Mouse (Mus musculus) spleen, postnatal 4 days (tissue): ENCODE data around the gene Slc25a13.

Experiments used
- DNase-seq, 2 experiments: peaks; one replicate each; pipeline ENCODE4 v3.0.0; 2022; ENCODE audit warnings: low spot score in 2 of 2

The Slc25a13 gene

DNA sequence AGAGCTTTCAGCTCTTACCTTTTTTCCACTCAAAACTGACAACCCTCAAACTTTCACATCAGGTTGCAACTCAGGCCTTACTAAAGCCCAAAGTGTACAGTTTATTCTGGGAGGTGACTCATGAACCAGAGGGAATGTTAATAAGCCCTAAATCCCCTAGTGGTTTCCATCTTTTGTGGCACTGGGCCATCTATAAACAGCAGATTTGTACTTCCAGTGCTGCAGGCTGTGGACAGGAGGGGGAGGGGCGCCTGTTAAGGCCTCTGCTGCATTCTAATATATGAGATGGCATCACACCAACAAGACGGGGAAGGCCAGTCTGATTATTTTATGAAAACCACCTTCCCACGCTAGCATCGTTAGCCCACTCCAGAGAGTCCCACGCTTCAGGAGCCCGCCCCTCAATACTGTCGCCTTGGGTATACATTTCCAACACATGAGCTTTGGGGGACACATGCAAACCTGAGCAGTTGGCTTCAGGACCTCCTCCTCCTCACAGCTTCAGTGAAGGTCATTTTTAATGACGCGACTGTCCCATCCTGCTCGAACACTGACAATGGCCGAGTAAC lies 48.3 kb downstream of the Slc25a13 start:
- DNase-seq, result no peak

DNA sequence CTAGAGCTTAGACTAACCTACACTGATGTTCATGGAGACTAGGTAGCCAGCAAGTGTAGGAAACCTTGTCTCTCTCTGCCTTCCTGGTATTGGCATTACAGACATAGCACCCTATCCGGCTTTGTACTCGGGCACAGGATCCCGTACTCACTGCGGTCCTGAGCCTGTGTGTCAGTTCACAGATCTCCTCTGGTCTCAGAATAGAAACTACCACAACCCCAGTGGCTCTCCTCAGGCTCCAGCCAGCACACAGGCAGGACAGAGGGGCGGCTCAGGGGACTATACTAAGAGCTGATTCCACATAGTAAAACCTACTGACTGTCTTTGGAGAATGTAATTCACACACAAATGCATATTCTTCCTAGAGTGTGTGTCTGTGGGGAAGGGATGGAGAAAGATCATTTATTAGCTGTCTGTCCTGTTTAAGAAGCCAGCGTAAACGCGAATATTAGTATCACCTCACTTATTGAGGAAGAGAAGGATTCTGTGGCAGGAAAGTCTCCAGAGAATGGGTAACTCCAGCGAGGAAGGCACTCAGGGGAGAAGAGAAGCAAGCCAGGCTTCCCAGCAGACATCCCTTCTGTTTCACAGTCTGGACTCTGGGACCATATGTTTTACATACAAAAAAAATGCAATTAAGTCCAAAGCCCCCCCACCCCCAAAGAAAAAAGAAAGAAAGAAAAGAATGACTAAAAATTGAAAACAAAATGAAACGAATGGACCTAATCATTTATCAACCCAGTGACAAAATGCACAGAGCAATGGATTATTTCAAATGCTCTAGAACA lies 49.4 kb downstream of the Slc25a13 start:
- no peak for DNase-seq

DNA sequence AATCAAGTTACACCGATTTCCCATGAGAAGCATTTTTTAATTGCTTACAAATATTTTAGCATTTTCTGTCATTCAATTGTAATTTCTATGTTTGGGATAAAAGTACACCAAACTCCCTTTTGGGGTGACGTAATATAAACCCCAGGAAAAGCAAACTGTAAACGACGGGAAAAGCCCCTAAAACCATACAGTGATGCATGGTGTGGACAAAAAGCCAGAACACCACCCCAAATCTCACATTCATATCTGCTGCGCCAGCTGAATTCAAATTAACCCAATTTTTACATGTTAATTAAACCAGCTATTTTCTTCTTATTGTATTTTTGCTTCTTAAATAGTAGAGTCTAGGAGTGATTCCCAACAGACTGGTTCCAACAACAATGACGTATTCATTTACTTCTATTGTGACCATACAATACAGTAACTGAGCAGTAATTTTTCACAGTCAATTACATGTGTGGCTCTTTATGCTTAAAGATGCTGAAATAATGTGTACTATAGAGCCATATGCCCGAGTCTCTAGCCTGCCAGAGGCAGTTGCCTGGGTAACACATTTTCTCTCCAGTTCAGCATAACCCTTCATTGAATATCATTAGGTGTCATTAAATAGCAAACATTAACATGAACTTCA lies 53.9 kb downstream of the Slc25a13 start:
- DNase-seq, result no peak

DNA sequence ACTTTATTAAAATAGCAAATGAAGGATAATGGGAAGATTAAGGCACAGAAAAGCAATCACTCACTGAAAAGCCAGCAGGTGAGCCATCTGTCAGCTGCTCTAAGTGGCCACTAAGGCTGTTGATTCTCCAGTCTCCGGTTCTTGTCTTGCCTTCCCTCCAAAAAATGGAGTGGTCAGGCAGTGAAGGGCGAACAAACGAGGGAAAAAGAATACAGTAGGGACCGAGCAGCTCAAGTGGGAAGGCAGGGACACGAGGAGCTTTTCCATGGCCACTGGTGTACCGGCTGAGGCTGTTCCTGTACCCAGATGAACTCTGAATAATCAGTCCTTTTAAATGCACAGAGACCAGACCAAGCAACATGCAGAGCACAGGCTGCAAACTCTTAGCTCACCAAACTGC lies 54.8 kb downstream of the Slc25a13 start:
- no peak for DNase-seq

DNA sequence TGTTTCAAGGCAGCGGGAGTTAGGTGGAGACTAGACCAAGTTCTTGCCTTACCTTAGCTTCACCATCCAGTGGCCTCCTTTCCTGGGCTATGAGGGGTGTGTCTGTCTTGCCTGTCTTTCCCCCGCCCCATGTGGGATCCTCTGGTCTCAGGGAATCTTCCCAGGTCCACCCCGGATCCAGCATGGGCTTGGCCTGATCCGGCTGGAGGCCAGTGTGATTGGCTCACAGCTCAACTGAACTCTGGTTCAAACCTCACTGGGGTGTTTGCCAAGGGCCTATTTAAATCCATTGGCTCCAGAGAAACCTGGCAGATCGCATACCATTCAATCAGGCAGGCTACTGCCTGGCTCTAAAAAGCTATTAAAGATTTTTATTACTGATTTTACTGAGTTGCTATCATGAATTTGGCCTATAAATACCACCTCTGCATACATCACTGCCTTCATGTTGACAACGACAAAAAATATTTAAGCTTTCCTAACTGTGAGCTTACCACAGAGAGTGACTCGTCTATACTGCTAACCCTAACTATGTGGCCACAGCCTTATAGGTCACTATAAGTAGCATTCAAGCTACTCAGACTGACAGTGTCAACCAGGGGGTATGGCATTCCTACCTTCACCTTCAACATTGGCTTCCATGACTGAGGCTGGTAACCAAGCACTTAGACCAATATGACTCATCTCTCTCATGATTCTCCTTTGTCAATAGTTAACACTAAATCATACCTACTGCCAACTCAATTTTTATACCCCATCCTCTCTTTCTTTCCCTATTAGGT lies 56.1 kb downstream of the Slc25a13 start:
- no peak for DNase-seq

DNA sequence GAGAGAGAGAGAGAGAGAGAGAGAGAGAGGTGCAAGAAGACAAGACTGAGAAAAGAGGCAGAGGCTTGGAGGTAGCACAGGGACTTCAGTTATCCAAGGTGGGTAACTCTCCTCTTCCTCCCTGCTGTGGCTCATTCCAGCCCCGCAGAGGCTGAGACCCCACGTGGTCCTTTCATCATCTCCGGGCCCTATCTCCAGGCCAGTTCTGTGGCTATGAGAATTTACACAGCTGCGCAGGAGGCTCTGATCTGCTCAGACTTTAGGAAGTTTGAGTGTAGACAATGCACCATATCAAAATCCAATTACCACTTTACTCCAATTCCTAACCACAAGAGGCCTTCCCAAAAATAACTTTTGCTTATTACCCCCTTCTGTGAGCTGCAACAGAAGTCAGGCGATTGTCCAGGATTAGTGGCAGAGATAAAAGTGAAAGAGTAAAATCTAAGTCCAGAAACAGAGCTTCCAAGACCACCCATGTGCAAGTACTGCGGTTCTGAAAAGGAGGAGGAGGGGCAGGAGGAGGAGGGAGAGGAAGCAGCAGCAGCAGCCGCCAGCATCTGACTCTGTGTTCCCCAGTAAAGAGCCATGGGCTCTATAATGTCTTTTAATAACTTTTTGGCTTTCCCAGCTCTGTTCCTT lies 57.6 kb downstream of the Slc25a13 start:
- DNase-seq, result no peak

DNA sequence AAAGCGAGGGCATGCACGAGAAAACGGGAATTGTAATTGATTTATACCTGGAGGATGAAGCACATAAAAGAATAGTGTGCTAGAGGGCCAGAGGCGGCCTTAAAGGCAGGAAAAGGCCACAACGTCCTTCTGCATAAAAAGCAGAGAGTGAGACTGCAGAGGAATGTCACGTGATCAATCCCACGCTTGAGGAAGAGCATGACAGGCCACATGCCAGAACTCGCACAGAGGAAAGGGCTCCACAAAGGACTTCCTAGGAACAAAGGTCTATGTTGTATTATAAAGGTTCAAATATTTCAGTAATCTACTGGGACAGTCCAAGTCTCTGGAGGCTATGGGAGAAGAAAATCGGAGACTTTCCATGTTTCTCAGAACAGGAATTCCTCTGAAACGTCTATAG lies 63.5 kb downstream of the Slc25a13 start:
- DNase-seq, result no peak

DNA sequence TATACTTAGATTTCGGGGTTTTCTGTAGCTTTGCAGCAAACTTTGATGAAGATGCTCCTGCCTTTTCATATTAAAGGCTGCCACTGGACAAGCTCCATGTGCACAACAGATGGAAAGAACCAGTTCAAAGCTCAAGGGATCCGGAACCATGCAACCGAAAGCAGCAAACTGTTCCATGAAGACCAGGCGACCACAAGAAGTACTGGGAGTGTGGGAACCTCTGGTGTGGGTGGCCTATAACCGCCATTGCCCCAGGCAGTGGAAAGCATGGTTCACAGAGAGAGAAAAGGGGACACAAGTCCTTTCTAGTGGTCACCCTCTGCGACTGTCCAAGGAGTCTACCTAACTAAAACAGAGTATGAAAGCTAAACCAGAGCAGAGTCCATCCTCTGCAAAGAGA lies 66.2 kb downstream of the Slc25a13 start:
- DNase-seq, result no peak

DNA sequence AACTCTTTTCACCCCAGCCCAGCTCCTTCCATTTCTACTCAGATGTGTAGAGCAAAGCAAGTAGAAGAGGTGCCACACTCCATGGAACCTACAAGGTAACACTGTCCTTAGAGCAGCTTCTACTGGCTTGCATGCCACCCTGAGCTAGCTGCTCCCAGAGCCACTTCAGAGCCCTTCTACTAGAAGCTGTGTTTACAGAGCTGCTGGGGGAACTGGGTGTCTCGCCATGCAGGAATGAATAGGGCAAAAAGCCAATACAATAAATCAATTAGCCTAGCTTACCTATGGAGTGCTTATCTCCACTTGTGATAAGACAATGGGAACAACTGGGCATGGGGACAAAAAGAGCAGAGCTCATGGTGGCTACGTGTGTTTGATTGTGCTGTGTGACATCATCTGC lies 67.2 kb downstream of the Slc25a13 start:
- DNase-seq, result no peak

DNA sequence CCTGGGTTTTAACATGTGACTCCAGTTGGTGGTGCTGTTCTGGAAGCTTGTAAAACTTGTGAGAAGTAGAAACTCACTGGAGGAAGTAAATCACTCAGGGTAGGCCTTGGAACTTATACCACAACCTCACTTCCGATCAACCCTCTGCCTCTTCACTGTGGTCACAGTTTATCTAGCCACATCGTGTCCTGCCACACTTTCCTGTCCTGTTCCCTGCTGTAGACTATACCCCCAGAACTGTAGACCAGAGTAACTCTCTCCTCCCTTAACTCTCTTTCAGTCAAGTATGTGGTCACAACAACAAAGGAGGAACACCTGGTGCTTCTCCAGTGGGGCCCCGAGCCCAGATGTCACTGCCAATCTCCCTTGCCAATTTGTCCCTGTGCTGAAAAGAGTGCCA lies 67.6 kb downstream of the Slc25a13 start:
- DNase-seq, result no peak

DNA sequence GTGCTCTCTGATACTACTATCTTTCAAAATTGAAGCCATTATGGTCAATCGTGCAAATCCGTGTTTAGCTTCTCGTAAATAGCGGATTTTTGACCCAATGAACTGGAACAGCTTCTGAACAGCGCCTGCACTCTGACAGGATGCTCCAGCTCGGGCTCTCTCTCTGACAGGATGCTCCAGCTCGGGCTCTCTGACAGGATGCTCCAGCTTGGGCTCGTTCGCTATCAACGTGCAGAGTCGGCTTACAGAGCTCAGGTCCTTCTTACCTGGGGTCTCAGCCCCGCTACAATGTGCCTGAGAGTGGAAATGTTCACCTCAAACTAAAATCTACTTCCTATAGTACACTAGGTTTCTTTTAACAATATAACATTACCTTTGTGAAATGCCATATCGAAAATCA lies 71.6 kb downstream of the Slc25a13 start:
- DNase-seq, result no peak

DNA sequence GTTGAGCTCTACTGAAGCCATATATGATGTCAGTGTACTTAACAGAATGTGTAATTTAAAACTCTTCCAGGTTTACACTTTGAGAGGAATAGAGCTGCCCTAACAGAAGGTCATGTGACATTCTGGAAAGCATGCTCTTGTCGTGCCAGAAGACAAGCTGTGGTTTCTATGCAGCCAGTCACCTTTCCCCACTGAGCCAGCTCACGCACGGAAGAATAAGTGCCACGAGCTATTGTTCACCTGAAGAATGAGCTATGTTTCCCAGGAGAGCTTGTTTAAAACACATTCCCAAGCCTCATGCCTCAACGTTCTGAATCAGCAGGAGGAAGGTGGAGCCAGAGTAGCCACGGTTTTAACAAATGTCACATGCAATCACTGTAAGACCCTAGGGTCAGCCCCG lies 73.4 kb downstream of the Slc25a13 start:
- DNase-seq, result no peak

DNA sequence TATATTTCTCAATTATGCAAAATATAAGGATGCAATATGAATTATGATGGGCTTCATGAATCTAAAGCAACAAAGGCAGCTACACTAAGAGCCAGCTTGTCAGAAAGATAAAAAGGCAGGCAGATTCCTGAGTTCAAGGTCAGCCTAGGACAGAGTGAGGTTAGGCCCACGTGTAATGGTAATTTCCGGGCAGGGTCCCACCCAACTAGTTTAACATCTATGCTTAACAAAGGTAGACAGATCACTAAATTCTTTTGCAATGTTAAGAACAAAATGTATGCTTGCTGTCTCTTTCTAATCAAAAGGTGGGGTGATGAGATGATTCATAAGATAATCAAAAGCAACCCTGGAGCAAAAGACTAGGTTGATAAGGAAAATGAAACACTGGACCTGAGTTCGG lies 76.6 kb downstream of the Slc25a13 start:
- no peak for DNase-seq

DNA sequence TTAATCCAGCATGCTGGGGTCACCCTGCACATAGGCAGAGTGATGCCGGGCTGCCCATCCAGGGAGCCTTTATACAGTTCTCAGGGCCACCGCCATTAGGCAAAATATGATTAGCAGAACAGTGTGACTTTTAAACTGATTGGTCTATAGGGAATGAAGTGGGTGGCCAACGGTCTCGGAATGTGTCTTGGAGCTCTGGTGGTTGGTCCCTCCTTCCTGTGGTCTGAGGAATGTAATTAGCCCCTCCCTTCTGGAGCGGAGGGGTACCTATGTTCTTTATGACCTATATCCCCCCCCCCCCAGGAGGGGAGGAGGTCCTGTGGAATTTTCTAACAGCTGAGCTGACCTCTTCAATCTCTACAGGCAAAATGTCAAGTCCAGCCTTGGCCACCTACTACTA lies 77.9 kb downstream of the Slc25a13 start:
- no peak for DNase-seq

DNA sequence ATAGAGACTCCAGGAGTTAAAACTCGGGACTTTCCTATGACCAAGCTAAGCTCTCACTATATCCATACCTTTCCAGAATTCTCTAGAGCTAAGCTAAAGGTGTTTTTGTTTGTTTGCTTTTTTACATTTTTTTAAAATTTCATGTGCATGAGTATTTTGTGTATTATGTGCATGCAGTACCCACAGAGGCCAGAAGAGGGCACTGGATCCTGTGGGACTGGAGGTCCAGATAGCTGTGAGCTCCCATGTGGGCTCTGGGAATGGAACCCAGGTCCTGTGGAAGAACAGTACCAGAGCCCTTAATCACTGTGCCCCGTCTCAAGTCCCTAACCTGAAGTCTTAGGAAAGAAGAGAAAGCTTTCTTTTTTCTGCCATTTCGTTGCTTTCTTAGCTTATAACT lies 80.2 kb downstream of the Slc25a13 start:
- no peak for DNase-seq

DNA sequence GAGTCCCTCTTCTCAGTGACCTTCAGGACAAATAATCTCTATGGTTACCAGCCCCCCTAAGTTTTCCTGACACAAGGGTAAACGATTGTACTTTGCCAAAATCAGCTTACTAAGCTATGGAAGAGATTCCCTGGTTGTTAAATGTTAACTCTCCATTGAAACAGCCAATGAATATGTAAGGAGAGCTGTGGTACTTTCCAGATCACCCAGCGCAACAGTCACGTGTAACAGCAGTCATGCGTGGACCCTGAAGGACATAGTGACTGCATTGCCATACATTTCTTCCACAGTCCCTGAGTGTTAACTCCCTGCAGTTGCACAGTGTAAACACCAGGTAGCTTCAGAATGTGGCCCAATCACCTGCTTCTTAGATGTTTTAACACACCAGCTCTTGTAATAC lies 82.0 kb downstream of the Slc25a13 start:
- no peak for DNase-seq

DNA sequence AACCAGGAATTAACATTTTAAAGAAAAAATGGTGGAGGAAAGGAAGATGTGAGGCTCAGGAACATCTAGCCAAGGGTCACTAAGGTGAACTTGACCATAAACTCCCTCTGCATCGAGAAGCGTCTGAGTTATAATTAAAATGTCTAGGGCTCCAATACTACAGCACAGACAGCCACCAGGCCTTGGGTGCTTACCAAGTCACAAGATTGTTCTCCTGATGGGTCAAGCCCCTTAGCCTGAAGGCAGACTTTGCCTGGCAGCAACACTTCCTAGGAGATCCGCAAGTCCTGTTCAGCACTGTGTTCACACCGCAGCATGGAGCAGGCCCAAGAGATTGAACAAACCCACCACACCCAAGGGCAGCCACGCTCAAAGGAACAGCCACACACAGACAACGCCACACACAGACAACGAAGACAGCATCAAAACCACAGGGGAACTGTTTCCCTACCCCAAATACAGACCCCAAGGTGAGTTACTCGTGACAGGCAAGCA lies 83.4 kb downstream of the Slc25a13 start:
- no peak for DNase-seq

DNA sequence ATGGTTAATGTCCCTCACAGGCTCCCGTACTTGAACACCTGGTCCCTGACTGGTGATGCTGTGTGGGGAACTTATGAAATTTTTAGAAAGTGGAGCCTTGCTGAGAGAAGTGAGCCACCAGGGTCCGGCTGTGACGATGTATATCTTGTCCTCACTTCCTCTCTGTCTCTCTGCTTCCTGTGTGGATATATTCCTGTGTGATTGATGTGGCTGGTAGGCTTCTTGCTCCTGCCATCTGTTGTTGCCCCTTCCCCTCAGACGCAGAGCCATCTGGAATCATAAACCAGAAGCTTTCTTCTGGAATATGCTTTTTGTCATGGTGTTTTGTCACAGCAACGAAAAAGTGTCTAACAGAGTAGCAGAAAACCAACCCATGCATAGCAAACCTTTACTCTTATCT lies 84.9 kb downstream of the Slc25a13 start:
- DNase-seq, result no peak

DNA sequence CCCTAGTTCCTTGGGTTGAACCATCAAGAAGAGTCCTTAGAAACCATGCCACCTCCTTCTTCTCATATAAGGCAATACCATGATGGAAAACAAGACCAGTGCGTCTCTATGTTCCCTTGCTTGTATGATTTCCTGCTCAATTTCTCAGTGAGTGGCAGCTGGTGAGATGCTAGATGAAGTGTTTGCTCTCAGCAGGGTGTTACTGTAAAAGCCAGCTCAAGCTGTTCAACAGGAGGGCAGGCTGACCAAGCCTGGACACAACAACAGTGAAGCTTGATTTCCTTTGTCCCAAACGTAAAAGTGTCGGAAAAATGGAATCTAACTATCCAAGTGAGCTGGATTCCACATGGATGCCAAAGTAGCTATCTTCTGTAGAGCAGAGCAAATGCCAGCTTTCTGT lies 91.4 kb downstream of the Slc25a13 start:
- DNase-seq, result no peak

DNA sequence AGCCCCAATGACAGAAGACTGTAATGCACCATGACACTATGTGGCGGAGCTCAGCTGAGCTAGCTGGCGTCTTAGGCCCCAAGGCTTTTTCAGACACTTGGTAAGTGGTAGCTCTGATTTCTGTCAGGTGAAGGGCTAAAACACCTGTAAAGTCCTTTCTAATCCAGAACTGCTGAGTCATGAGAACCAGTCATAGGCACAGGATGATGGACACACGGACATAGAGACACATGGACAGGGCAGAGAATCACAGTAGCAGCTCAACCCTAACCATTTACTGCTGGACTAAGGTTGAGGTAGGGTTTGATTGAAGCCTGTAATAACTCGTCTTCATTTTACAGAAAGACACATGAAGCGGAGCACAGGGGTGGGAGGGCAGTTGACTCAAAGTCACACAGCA lies 95.1 kb downstream of the Slc25a13 start:
- DNase-seq, result no peak

DNA sequence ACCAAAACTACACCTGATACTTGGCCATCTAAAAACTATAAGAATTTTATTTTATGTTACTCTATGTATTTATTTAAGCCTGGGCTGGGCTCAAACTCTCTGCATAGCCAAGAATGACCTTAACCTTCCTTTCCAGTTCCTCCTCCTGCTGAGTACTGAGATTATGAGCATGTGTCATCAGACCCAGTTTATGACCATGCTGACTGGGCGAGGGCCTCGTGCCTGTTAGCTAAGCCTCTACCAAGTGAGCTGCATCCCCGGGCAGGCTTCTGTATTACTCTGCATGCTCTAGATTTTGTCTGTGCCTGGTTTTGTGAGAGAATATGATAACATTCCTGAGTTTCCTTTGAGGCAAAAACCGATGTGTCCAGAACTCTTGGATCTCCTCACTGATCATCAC lies 96.1 kb downstream of the Slc25a13 start:
- DNase-seq, result no peak

DNA sequence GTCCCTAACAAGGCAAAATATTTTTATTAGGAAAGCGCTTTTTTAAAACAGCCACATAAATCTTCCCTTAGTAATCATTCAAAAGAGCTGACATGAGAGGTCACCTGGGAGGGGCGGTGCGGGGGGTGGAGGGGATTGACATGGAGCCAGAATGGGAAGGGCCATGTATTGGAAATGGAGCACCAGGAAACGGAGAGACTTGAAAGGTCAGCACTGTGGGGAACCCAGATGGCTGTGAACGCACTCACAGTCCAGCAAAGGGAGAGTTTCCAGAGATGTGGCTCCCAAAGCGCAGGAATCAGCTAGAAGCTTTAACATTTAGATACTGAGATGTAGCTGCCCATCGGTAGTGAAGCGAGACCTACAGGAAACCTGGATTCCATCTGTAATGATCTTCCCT lies 101.2 kb downstream of the Slc25a13 start:
- DNase-seq, result no peak
